Mouse (Mus musculus): ENCODE results near the gene Ppdpf. TPM values are rescaled to one million over a fixed set of nuclear protein-coding genes. Genes with fewer than 3 reads are reported as not detected.

The Ppdpf gene
- polyA plus RNA-seq, 1 experiment from 2014 or later: 96.4 TPM

DNA sequence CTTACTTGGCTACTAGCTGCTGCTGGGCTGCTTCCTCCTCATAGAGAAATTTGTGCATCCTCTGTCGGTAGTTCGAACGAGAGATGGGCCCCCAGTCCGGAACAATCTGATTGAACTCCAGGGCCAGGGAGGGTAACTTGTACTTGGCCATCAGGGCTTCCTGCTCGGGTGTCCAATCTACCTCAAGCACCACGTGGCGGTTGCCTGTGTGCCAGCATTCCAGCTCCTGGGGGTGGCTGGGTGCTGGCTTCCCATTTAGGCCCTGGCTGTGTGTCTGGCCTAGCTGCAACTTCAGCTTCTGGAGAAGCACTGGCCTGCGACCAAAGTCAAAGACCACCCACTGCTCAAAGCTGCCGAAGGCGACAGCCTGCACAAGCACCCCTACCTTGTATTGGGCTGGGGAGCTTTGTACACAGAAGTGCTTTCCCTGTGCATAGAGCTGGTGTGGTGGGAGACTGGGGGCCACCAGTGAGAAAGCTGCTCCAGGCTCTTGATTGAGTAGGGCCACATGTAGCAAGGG, 51.1 kb downstream of the Ppdpf start:
- H3K9ac ChIP-seq: no peak overlapping the region
- H3K27me3 ChIP-seq: no peaks in the 10 kb centered on the region
- H3K4me3 ChIP-seq (replicated peaks): no peak overlapping the region
- H3K36me3 ChIP-seq (replicated peaks): peaks cover 71% of the 10 kb centered on the region
- no peak overlapping the region for H3K4me2 ChIP-seq
- H3K4me1 ChIP-seq (replicated peaks): peaks cover 38% of the 10 kb centered on the region
- WGBS (ENCODE audit: insufficient replicate concordance): 79% methylated on average over 10 of the region's 10 CpGs
- H3K27ac ChIP-seq (replicated peaks): no peak overlapping the region
- ATAC-seq (ENCODE audit: insufficient read depth): no peak
- H3K9me3 ChIP-seq (replicated peaks): no peaks in the 10 kb centered on the region

Other genes starting within 250 kb of the Ppdpf start
- 0.82 and 2.4 TPM in 2 replicates for gene Nkain4, start 232.5 kb upstream of the Ppdpf start, polyA plus RNA-seq (2015; fragmentation: Nextera tagmentation; extraction: Ambion mirVana)
- 32.0 and 35.1 TPM in 2 replicates for gene Arfgap1, start 220.0 kb upstream of the Ppdpf start, polyA plus RNA-seq (2015; fragmentation: Nextera tagmentation; extraction: Ambion mirVana)
- gene Col20a1, start 200.7 kb upstream of the Ppdpf start, polyA plus RNA-seq (2015; fragmentation: Nextera tagmentation; extraction: Ambion mirVana): 0.07 TPM in 1 of 2 replicates, not detected in the other
- 0.94 and 1.1 TPM in 2 replicates for gene Chrna4, start 143.7 kb upstream of the Ppdpf start, polyA plus RNA-seq (2015; fragmentation: Nextera tagmentation; extraction: Ambion mirVana)
- gene Kcnq2, start 51.9 kb upstream of the Ppdpf start, polyA plus RNA-seq (2015; fragmentation: Nextera tagmentation; extraction: Ambion mirVana): 0.18 and 0.28 TPM in 2 replicates
- not detected in 2 replicates for gene Eef1a2, start 30.2 kb upstream of the Ppdpf start, polyA plus RNA-seq (2015; fragmentation: Nextera tagmentation; extraction: Ambion mirVana)
- gene Ptk6, start 15.5 kb downstream of the Ppdpf start, polyA plus RNA-seq (2015; fragmentation: Nextera tagmentation; extraction: Ambion mirVana): 0.14 and 0.21 TPM in 2 replicates
- gene Srms, start 25.9 kb downstream of the Ppdpf start, polyA plus RNA-seq (2015; fragmentation: Nextera tagmentation; extraction: Ambion mirVana): 0.32 and 0.44 TPM in 2 replicates
- 0.17 and 0.26 TPM in 2 replicates for gene Fndc11, start 32.8 kb downstream of the Ppdpf start, polyA plus RNA-seq (2015; fragmentation: Nextera tagmentation; extraction: Ambion mirVana)
- gene Helz2, start 54.8 kb downstream of the Ppdpf start, polyA plus RNA-seq (2015; fragmentation: Nextera tagmentation; extraction: Ambion mirVana): 2.3 and 2.6 TPM in 2 replicates
- 9.6 and 10.8 TPM in 2 replicates for gene Gmeb2, start 100.8 kb downstream of the Ppdpf start, polyA plus RNA-seq (2015; fragmentation: Nextera tagmentation; extraction: Ambion mirVana)
- gene Stmn3, start 127.3 kb downstream of the Ppdpf start, polyA plus RNA-seq (2015; fragmentation: Nextera tagmentation; extraction: Ambion mirVana): 0.30 and 0.39 TPM in 2 replicates
- 22.9 and 24.7 TPM in 2 replicates for gene Rtel1, start 132.5 kb downstream of the Ppdpf start, polyA plus RNA-seq (2015; fragmentation: Nextera tagmentation; extraction: Ambion mirVana)
- 12.0 and 12.1 TPM in 2 replicates for gene Zgpat, start 177.7 kb downstream of the Ppdpf start, polyA plus RNA-seq (2015; fragmentation: Nextera tagmentation; extraction: Ambion mirVana)
- gene Arfrp1, start 178.2 kb downstream of the Ppdpf start, polyA plus RNA-seq (2015; fragmentation: Nextera tagmentation; extraction: Ambion mirVana): 21.1 and 23.2 TPM in 2 replicates
- 6.2 and 7.4 TPM in 2 replicates for gene Lime1, start 192.8 kb downstream of the Ppdpf start, polyA plus RNA-seq (2015; fragmentation: Nextera tagmentation; extraction: Ambion mirVana)